Mouse (Mus musculus): ENCODE measurements around the gene Tat. TPM values are rescaled to one million over a fixed set of nuclear protein-coding genes. Genes with fewer than 3 reads are reported as not detected.

The Tat gene
- total RNA-seq, 2 experiments from 2014 or later = not detected

Other genes with a start within 250 kb of the Tat start
- 10 to 100 TPM; 30.5 to 31.9 TPM for gene Ap1g1, start 211.9 kb upstream of the Tat start, total RNA-seq (2021)
- 1 to 10 TPM; 2.2 to 2.8 TPM for gene Phlpp2, start 121.9 kb upstream of the Tat start, total RNA-seq (2021)
- gene Marveld3, start 28.2 kb upstream of the Tat start, total RNA-seq (2021) = not detected
- not detected for gene Chst4, start 49.3 kb downstream of the Tat start, total RNA-seq (2021)
- 1 to 10 TPM; 5.7 to 7.2 TPM for gene Zfp612, start 89.3 kb downstream of the Tat start, total RNA-seq (2021)
- gene Gm21964, start 110.8 kb downstream of the Tat start, total RNA-seq (2021) = not detected
- not detected for gene Gm17720, start 112.3 kb downstream of the Tat start, total RNA-seq (2021)
- gene Calb2, start 177.8 kb downstream of the Tat start, total RNA-seq (2021) = not detected
- gene Cmtr2, start 225.2 kb downstream of the Tat start, total RNA-seq (2021) = 1 to 10 TPM; 2.3 to 2.7 TPM

All from gastrocnemius, postnatal 25 days (tissue).